Mouse (Mus musculus): ENCODE data around the gene Il4i1.
A peak's percentile ranks its signal among the peaks of the same experiment; 100 is the strongest.

Il4i1 gene

GRCm38 (mm10) chr7:44819863-44820262, 3.7 kb downstream of the Il4i1 start:
- no peak for DNase-seq

- no peak for DNase-seq
These were observed 4.3 kb downstream of the Il4i1 start for GRCm38 (mm10) chr7:44820525-44820924.

GRCm38 (mm10) chr7:44821666-44822448, 5.7 kb downstream of the Il4i1 start:
- no peak for DNase-seq

DNA sequence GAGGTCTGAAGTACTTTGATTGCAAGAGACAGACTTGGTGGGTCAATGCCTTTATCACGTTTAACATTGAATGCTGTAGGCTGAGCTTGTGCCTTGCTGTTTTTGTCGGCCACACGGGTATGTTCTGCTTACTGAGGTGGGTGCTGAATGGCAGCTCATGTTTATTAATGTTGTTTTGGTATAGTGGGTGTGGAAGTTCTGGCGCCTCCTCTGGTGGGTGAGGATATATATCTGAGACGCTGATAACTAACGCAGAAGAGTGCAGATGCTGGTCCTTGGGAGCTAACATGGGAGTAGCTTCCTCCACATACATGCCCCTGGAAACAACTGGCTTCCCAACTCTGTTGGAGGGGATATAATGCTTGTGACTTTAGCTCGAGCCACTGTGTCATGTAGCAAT, 7.2 kb downstream of the Il4i1 start:
- no peak for DNase-seq

DNA sequence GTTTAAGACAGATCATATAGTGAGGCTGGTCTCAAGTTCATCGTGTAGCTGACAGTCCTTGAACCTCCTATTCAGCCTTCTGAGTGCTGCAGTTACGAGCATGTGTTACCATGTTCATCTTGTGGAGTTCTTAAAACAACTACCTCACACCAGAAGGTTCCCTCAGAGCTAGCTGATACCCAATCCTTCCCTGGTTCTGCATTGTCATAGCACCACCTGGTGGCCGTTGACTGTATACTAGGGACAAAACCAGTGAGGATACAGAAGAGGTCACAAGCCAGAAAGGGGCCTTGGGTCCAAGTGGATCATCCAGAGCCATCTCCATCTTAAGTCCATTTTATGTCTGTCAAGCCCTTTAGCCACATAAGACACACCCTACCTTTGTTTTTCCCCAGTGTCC, 8.7 kb downstream of the Il4i1 start:
- DNase-seq = peak; percentile 79

- no peak for DNase-seq
These were observed 10.6 kb downstream of the Il4i1 start for GRCm38 (mm10) chr7:44826771-44827170.

DNA sequence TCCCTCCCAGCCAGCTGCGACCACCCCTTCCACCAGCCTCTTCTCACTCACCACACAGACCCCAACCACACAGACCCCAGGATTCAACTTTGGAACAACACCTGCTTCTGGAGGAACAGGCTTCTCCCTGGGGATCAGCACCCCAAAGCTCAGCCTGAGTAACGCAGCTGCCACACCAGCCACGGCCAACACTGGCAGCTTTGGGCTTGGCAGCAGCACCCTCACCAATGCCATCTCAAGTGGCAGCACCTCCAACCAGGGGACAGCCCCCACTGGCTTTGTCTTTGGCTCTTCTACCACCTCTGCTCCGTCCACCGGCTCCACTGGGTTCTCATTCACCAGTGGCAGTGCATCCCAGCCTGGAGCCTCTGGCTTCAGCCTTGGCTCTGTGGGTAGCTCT, 12.5 kb downstream of the Il4i1 start:
- no peak for DNase-seq

DNA sequence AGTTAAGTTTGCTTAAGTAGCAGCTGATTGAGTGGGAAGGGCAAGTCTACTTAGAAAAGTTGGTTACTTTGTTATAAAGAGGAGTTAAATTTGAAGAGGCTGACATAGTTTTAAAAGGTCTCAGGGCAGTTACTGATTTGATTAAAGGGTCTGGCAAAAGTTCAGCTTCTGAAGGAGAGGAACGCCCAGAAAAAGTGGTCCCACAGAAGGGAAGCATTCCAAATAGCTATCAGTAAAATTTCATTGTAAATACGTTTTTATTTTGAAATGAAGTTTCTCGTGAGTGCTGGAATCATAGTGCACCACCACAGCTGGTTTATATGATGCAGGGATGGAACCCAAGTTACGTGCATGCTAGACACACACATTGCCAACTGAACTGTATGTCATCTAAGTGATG, 16.6 kb downstream of the Il4i1 start:
- DNase-seq = no peak

DNA sequence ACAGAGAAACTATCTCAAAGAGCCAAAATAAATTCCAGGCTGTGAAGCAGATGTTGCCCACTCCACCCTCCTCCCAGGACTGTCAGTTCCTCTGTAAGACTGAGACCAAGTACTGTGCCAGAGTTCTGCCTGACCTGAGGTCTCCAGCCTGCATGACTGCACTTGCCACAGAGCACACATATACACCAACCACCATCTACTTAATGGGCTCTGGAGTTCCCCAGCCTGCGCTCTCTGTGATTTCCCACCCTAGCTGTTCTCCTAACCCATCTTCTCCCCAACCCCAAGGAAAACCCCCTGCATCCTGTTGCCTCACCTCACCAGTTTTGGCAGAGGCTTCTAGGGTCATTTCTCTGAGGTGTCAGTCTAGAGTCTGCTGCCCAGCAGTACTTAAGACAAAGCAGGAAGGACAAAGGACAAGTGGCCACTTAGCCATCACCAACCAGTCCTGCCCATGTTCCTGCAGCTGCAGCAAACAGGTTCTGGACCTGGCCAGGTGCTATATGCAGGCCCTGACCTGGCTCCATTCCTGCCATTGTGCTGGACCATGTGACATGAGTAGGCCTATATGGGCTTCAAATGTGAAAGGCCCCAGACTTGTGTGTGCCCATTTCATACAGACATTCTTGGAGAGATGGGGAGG, 19.3 kb downstream of the Il4i1 start:
- DNase-seq = no peak

DNA sequence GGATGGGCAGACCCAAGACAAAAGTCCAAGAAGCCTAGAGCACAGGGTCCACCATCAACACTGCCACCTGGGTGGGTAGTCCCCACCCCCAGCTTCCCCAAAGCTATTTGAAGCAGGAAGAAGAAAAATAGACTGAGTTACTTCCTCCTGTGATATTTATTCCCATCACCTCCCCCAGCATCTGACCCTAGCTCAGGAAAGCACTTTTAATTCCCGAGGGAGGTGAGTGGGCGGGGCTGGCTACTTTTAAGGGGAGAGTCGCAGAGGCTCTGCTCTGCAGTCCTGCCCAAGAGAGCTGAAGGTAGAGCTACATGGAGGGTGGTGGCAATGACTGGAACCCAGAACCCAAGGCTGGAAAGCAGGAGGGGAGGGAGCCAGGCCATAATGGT, 19.8 kb downstream of the Il4i1 start:
- DNase-seq = no peak

GRCm38 (mm10) chr7:44836423-44837053, 20.4 kb downstream of the Il4i1 start:
- DNase-seq = no peak

- DNase-seq = no peak
These were observed 21.9 kb downstream of the Il4i1 start for GRCm38 (mm10) chr7:44838073-44838472.

DNA sequence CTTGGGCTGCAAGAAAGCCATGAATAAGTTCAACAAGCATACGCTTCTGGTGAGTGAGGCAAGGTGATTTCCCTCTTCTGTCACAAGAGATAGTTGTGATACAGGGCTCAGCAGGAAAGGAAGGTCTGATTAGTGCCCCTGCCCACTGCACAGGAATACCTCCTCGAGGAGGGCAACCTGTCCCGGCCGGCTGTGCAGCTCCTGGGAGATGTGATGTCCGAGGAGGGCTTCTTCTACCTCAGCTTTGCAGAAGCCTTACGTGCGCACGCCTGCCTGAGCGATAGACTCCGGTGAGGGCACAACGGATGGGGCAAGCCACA, 22.9 kb downstream of the Il4i1 start:
- no peak for DNase-seq

DNA sequence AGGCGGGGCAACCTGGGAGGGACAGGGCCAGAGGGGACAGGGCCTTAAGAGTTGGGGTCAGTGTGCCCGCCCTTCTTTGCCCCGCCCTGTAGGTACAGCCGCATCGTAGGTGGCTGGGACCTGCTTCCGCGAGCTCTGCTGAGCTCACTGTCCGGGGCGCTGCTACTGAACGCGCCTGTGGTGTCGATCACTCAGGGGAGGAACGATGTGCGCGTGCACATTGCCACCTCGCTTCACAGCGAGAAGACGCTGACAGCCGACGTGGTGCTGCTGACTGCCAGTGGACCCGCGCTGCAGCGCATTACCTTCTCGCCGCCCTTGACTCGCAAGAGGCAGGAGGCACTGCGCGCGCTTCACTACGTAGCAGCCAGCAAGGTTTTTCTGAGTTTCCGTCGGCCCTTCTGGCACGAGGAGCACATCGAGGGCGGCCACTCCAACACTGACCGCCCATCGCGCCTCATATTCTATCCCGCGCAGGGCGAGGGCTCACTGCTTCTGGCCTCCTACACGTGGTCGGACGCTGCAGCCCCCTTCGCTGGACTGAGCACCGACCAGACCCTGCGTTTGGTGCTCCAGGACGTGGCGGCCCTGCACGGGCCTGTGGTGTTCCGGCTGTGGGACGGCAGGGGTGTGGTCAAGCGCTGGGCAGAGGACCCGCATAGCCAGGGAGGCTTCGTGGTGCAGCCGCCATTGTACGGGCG, 23.5 kb downstream of the Il4i1 start:
- DNase-seq = peak; percentile 50

GRCm38 (mm10) chr7:44840426-44840825, 24.2 kb downstream of the Il4i1 start:
- no peak for DNase-seq

DNA sequence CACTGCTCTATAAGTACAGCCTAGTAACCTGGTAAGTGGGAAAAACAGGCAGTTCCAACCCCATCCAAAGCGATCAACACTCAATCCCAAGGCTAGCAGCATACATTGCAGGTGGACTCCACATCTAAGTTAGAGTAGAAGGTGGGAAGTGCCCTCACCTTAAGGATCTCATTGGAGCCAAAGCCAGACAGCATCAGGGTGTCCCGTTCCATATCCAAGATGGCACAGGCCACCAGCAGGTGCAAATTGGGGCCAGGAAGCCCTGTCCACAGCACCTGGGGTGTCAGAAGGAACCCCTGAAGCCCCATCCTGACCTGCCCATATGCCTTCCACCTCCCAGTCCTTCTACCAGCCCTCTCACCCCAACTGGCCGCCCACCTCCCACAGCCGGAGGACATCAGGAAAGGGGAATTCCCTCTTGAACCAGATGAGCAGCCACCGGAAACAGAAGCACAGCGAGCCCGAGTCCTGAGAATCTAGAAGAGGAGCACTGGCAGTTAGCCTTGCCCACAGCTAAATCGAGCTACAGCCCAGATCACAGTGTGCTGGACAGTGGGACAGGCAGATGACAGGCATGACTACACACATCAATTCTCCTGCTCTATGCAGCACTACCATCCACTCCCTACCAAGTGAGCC, 25.8 kb downstream of the Il4i1 start:
- DNase-seq = no peak

- no peak for DNase-seq
These were observed 28.8 kb downstream of the Il4i1 start for GRCm38 (mm10) chr7:44845006-44845405.

- DNase-seq = no peak
These were observed 30.6 kb downstream of the Il4i1 start for GRCm38 (mm10) chr7:44846804-44847203.

DNA sequence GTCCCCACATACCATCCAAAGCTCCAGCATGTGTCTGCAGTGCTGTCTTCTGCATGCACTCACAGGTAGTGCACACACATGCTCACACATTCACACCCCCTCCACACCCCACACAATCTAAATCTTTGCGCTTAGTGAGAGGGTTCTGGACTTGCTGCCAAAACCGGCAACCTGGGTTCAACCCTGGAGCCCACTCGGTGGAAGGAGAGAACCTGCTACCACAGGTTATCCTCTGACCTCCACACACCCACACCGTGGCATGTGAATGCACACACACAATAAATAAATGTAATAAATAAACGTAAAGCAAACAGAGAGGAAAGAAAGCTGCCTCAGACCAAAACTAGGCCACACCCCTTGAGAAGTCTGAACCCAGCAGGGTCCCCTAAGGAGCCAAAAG, 31.6 kb downstream of the Il4i1 start:
- no peak for DNase-seq

- peak; percentile 100 for DNase-seq
These were observed 32.6 kb downstream of the Il4i1 start, which contains the start of the genes Akt1s1 and Tbc1d17 for GRCm38 (mm10) chr7:44848561-44849415. Gene Akt1s1 (plus strand): TSS chr7:44848991. Gene Tbc1d17 (minus strand): TSS chr7:44849079.

- DNase-seq = peak; percentile 95
These were observed 33.4 kb downstream of the Il4i1 start for GRCm38 (mm10) chr7:44849416-44850111.
